Mouse (Mus musculus) liver (tissue): ENCODE measurements at regions not wholly inside any gene's neighbourhood (a gene's known extent, or its start where the extent isn't known, plus 50 kb on each side); places are given as distances from the start of the nearest gene placed in this dataset.
A peak's percentile ranks its signal among the peaks of the same experiment; 100 is the strongest.

Source experiments
- DNase-seq: peaks from one replicate; pipeline ENCODE4 v3.0.0-alpha.2; 2020; ENCODE audit warnings: mixed read lengths

DNA sequence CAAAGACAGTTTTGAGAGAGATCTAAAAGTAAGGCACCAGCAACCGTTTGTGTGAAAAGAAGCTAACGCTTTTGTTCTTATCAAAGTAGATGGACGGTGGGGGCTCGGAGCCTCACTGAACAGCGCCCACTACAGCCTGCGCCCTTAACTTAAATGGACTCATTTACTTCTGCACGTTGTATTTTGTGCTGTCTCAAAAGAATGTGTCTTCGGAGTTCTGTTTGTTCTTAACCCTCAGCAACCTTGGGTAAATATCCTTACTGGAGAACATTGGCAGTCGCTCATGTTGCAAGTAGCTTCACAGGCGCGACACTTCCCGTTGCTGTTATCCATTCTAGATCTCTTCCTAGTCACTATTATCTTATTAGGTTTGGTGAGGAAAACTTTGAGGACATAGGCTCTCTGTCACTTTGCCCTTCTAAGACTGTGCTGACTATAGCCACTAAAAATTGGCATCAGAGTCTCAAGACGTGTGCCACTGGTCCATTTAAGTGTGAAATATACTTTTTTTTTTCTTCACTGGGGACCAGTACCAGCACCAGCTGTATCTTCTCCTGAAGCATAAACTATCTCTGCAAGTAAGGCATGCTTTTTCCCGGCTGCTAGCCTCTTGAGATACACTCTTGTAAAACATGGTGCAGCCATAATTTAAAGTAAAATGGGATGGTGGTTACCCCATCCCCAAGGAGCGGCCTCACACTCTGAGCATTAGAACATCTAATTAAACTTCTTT, 507.0 kb upstream of the Kif2a start:
- no peak for DNase-seq

DNA sequence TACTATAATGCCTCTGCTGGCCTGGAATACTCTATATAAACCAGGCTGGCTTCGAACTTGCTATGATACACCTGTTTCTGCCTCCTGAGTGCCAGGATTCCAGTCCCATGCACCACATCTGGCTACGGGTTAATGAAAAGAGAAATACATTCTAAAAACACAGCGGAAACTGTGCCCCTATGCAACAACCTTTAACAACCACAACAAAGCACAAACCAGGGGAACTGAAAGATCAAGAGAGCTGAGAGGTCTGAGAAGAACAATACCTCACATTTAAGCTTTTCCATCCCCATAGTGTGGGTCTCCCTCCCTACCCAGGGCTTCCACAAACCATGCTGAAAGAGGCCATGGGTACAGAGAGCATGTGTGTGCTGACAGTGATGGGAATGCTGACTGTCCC, 501.0 kb upstream of the Kif2a start:
- no peak for DNase-seq

DNA sequence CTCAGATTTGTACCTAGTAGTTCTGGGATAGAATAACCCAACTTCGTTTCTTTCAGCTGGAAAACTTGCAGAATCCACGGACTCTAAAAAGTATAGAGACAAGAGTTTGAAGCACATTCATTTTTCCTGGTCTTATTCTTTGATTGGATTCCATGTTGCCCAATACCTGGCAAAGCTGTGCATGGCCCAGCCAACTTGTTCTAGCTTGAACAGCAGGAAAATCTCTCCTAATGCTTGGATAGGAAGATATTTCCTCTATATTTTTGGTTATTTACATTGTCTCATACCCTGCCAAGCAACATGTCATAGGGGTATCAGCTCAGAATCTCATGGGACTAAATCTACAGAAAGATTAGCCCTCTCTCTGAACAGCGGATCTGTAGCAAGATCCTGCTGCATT, 492.3 kb upstream of the Kif2a start:
- no peak for DNase-seq

DNA sequence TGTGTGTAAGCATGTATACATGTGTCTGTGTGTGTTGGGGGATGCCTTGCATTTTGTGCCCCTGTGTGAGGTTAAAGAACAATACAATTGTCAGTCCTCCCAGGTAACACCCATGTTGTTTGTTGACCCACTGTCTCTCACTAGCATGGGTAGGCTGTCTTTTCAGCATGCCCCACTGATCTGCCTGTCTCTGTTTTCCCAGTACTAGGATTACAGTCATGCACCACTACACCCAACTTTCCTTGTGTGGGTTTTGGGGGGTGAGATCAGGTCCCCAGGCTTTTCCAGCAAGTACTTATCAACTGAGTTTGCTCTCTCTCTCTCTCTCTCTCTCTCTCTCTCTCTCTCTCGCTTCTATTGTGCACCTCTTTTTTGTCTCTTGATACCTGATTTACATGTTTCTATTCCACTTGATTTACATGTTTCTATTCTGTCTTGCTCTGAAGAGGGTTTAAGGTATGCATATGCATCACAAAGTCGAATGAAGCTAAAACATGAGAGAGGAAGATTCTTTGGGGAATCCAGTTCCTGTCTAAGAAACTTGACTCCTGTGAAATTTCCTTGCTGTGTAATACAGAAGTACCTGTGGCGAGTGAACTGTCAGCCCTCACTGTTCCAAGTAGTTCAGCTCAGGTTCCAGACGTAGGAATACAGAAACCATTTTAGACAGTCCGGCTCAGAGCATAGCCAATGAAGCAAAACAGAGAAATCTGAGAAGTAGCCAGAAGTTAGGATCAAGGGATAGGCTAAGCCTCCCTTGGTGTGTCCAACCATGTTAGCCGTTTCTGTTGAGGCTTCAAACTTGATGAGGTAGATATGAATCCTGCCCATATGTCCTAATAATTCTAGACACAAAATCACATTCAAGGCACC, 491.6 kb upstream of the Kif2a start:
- no peak for DNase-seq

DNA sequence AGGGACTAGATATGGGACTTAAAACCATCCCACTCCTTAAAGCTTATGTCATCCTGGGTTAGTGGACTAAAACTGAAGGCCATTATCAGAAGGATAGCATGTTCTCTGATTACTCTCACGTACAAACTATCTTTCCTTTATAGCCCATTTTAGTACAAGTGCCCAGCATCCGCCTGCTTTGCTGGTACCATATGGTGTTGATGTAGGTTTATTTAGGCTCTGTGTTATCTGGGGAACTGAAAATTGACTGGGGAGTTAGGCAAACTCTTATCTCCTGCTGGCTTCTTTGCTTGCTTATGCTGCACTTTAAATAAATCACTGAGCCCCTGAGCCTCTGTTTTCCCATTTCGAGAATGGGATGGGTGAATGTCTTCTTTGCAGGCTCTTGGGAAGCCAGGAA, 485.4 kb upstream of the Kif2a start:
- DNase-seq, result no peak

DNA sequence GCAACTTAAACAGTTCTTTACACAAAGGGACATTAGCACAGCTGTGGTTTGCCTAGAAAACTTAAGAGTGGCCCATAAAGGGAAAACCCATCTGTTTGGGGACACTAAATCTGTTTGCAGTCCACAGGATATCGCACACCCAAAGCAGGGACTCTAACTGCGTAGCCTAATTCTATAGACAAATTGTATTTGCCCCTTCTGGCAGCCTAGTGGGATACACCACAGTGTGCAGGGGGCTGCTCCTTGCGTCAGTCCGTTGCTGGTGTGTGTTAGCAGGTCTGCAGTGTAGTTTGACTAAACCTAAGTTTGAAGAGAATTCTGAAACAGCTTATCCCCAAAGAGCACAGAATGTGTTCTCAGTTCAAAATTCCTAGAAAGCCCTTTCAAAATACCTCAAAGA, 484.9 kb upstream of the Kif2a start:
- DNase-seq, result no peak

DNA sequence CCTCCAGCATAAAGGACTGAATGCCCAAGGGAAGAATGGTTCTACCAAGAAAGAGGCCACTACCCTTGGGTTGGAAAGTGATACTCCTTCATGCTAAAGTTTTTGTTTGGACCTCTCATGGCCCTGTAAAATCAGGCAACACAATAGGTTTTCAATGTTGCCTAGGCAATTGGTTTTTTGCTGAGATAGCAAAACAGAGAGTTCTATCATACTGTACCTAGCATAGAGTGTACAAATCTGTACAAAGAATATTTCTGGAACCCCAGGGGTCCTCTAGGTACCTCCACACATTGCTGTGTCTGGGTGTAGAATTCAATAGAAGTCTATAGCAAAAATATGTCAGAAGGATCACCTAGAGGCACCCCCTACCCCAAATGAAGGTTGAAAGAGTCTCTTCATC, 483.4 kb upstream of the Kif2a start:
- DNase-seq, result no peak

DNA sequence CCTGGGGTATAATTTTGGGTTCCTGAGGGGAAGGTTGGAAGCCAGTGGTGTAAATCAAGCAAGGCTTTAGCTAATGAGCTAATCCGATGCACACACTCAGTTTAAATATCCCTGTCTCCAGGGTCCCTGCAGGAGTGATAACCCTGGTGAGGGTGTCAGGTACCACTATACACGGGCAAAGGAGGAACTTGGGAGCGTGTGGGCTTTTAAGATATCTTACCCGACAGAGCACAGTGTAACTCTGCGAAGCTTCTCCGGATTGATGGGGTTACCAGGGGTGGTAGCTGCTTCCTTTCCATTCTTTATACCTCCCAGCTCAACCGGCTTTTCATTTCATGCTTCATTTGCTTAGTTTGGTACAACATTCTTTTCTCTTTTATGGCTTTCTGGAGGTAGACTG, 480.3 kb upstream of the Kif2a start:
- no peak for DNase-seq

DNA sequence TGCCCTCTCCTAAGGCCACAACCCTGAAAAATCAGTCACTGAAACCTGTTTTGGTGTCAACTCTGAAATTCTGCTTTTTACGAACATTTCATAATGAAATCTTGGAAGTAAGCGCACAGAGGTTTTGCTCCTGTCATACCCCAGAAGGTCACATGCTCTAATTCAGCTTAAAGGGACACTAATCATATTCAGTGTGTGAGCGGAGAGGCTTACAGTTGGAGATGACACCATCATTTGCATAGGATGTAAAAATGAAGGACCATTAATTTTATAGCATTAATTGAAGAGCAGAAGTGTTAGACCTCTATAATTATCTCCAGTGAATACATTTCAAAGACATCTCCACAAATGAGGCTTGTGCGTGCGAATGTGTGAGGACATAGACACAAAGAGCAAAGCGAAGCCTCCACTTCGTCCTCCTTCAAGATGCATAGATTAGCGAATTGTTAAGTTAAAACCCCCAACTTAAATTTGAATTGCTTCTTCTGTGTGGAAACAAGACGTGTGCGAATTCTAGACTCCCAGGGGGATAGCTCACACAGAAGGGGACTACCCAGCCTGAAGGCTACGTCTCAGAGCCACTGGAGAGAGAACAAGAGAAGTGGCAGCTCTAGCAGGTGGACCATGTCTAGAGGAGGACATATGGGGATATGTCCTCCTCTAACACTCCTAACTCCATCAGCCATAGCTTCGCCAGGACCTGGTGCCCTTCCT, 479.0 kb upstream of the Kif2a start:
- no peak for DNase-seq

DNA sequence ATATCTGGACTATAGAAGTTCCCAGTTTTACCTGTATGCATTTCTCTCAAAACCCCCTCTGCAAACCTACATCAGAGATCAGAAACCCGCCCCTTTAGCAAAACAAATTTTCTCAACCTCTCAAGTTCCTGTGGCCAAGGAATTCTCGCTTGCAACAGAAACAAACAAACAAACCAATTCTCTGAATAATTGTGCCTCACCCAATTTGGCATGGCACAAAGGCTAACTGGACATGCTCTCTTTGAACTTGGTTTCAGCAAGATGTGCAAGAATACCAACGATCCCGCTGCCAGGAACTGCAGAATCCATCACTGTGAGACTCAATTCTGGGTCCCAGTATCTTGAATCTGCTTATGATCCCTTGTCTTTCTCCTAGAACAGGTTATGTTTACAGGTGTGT, 477.4 kb upstream of the Kif2a start:
- no peak for DNase-seq

DNA sequence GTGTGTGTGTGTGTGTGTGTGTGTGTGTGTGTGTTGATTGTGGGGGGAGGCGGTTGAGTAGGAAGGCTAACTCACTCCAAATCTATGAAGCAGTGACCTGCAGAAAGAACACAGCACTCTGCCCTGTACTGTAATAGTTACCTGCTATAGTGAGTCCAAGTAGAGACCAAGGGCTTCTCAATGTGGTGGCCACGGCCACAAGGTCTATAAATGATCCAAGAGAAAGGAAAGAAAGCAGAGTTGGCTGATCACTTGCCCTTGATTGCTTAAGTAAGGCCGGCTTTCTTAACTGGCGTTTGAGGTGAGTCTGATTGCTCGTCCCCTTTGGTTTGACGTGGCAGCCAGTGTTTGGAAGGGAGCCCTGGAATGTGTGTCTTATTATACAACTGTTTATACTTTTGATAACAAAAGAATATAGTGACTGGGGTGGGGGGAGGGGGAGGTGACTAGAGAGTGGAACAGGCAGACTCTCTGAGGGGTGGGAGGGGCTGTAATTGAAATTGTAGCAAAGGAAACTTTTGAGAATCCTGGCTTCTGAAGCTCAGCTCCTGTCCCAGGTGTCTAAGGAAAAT, 473.3 kb upstream of the Kif2a start:
- DNase-seq, result no peak

DNA sequence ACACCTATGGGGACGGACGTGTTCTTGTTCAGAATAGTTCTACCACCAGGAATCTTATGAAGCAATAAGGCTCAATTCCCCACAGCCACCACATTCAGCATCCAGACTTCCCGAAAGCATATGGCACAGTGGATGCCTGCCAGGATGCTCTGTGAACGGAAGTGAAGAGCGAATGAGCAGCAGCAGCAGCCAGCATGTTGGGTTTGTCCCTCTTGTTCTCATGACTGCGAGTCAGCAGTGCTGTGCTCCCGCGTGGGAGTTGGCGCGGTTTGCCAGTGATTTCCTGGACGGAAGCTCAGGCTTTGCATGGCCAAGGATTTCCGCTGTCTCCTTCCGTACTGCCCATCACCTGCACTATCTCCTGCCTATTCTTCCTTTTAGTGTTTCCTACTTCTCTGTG, 471.8 kb upstream of the Kif2a start:
- peak; percentile 7 for DNase-seq

DNA sequence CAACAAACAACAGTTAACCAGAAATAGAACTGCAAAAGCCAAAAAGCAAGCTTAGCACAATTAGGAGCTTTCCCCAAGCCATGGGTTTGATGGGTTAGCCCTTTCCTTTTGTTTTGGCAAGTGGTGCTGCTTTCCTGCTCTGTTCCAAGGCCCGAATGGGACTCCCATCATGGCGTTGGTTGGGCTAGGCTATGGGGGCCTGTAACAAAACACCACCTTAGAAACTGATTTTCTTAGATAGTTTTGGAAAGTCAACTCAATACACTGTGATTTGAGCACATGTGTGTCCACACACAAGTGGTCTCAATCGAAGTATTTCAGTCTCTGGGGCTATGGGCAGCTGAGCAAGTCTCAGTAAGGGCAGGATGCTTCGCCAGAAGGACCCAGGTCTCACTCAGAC, 470.5 kb upstream of the Kif2a start:
- no peak for DNase-seq

DNA sequence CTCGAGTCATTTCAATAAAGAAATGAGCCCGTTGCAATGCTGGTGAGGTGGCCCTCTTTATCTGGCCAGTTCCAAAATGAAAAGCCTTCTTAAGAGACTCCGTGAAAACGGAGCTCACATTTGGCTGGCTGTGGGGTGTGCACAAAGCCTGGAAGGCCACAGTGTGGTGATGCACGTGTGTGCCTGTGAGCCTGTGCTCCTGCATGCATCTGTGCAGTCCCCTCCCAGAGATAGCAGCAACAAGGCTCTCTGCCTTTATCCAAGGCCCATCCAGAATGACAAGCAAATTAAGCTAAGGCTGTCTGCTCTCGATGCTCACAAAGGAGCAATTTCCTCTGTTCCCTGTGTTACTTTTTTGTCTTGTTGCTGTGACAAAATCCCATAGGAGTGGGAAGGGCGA, 469.5 kb upstream of the Kif2a start:
- DNase-seq, result no peak

DNA sequence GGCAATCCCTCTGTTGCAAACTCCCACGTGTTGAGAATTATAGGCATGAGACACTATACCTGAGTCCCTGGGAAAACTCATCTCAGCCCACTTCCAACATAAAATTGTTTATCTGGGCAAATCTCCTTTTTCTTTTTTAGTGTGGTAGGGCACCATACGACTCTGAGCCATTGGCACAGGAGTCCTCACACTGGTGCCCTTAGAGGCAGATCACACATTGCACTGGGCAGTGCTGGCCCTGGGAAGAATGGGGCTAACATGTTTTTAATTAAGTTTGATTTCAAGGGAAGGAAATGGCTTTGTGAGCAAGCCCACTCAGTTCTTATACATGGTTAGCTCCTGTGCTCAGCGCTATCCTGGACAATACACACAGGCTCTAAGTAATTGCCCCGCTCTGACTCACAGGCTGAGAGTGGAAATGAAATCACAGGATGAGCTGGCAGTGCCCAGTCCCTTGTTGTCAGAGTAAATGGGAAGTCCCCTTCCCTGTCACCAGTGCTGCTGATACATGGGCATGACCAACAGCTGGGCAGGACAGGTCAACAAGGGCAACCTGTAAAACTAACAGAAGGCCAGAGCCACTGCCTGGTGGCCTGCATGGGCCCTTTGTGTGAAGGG, 463.6 kb upstream of the Kif2a start:
- no peak for DNase-seq

DNA sequence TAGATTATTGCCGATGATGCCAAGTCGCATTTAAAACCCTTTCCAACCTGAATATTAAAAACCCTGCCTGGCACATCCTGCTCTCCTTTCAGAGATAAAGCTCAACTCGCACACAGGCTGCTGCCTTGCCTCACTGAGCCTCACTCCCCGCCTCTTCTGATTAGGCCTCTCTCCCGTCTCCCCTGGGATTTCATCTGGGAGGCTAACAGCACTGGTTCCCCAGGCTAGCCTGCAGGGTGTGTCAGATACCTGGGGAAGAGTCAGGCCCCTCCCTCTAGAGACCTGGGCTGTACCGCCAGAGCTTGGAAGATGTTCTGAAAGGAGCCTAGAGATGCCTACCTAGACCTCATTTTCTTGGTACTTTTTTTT, 462.7 kb upstream of the Kif2a start:
- DNase-seq, result no peak

DNA sequence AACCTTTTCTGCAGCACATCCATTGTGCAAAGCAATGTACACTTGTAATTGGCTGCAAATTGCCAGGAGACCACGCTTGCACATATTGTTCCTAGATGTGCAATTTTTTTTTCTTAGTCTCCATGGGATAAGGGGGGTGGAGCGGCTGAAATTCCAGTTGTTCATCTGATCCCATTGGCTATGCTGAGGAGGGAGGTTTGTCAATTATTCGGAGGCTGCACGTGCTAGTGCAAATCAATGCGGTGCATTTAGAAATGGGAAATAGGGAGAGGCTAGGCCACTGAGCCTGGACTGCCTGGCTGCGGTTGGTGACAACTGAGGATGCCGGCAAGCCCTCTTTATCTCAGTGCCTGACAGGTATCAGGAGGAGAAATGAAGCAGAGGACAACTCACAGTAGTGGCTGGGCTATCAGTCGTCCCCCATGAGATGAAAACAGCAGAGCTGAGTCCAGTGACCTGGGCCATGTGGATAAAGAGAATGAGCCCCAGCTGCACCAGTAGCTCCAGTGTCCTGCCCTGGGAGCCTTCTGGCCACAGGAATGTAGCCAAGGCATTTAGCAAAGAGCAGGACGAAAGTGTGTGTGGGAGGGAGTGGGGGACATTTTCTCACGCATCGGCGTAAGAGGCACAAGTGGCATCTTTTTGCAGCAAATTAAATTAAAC, 462.2 kb upstream of the Kif2a start:
- DNase-seq, result no peak

DNA sequence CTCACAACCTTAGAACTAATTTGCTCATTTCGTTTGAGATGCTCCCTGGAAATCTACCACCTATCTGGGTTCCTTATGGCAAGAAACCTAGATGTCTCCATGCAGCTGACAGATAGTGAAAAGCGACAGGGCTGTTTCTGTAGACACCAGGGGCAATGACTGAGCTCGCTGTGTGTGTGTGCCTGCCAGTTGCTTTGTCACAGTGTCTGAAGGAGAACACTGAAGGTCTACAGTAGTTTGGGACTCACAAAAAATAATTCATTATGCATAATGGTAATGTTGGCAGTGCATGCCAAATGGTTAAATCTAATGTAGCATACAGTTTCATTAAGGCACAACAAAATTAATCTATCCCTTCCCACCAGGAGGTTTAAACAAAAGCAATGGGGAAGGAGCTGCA, 453.2 kb upstream of the Kif2a start:
- DNase-seq, result no peak

DNA sequence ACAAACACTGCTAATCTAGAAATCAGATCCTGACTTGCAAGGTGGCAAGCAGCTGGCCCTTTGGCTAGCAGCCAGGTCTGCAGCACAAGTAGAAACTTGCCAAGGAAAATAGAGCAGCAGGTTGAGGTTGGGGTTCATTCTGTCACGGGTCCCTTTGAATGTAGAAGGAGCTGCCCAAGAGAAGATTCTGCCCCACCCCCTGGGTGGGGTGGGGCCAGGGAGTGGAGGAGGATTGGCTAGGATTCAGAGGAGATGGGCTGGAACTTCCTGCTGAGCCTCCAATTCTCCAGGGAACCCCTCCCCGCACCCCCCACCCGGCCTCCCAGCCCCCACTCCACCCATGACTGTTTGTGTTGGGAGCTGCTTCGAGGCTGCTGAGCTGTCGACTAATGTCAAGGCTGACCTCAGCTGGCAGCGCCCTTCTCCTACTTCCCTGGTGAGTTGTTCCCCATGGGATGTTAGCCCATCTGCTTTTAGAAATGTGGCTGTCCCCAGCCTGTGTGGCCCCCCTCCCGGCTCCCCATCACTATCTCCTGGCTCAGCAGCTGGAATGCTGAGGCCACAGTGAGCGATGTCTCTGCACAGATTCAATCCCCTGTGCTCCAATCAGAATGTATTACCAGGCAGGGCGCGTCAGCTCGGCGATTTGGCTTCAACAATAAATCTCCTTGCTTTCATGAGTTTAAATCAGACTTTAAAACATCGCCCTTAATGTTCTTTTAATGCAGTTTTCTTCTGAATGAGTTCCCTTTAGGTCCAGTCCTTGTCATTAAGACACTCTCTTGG, 447.8 kb upstream of the Kif2a start:
- DNase-seq, result peak; percentile 36

DNA sequence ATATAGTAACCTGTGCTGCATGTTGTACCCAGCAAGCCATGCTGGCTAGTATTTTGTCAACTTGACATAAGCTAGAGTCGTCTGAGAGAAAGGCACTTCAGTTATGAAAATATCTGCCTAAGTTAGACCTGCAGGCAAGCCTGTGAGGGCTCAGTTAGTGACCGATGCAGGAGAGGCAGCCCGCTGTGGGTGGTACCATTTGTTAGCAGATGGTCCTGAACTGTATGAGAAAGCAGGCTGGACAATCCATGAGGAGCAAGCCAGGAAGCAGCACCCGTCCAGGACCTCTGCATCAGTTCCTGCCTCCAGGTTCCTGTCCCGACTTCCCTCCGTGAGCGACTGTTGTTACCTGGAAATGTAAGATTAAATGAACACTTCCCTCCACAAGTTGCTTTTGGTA, 440.9 kb upstream of the Kif2a start:
- DNase-seq, result no peak

DNA sequence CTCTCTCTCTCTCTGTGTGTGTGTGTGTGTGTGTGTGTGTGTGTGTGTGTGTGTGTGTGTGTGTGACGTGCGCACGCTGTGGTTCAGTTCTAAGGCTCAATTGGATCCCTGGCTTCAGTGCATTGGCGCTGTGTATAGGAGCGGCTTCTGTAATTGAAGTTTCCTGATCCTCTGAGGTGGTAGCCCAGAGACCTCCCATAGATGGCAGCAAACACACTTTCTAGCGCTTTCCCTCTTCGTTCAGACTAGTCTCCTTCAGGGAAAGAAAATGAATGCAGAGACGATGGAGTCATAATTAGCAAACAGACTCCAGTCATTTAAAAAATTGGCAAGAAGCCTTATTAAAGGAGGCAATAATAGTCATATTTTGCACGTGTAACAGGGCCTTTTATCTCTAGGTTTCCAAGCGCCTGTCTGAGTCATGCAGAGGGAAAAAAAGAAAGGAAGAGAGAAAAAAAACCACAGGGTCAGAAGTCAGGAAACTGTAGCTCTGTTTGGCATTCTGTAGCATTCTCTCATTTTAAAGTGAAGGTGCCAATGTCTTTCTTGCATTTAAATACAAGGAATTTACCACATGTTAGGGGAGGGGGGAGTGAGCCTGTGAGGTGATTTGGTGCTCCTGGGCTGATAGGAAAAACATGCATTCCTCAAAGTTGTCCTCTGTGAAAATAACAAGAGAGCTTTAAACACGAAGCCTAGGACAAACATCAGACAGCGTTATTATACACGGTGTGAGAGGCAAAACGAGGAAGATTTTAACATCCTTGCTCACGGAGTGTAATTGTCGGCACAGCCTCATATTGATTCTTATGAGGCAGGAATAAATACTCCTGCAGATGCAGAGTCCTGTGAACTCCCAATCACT, 439.4 kb upstream of the Kif2a start:
- peak; percentile 32 for DNase-seq
